Mouse (Mus musculus) cerebellum, postnatal 10 days (tissue): ENCODE measurements around the gene Olfr761.
"Not testable (repeated sequence)": the region's sequence is repeated elsewhere in the genome, so short reads cannot be mapped to it uniquely, and the experiment has no call there.

Experiments used
- DNase-seq, 2 experiments: peaks; one replicate each; pipeline ENCODE4 v3.0.0; 2021; ENCODE audit warnings: mixed read lengths in 2 of 2

Gene Olfr761

DNA sequence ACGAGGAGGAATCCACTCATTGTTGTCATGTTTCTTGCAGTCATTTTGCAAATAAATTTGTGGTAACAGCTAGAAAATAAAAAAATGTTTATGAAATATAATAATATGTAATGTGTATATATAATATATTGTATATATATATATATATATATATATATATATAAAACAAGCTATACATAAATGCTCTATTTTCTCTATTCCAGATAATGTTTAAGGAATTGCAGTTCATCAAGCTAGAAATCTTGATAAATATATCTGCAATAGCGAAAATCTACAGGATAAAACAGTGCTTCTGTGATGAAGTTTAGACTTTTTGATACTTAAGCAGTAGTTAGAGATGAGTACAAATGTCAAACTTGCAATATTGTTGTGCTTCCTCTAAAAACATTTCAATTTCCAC, at the start of gene Olfr761:
Gene Olfr761 (minus strand): TSS at position 101 of the 400 bp plus-strand sequence.
- DNase-seq = no peak

DNA sequence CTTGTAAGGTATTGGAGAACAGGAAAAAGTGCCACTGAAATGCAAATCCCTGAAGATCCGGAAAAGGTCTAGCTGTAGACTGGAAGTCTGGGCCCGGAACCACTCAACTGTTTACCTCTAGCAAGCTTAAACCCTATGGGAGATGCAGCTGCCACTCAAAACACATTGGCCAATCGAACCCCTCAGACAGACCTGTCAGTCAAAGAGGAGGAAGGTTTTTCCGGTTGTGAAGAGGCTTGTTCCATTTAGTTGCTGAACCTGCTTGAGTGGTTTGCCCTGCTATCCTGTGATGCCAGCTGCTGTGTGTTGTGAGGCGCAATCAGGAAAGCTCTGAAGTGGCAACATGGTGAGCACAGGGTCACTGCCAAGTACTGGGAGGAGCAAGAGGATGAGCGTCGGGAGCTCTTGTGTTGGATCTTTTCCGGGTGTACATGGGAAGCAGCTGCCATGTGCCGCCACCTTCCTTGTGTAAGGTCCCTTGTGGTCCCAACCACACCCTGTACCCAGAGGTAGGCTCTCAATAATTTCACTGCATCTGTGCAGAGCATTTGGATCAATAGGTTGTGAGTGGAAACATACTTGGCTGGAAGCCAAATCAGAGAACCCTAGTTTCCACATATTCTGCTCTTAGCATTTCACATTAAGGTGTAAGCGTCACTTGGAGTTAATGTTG, 42.9 kb upstream of the Olfr761 start:
- peak in 1 of 2 experiments; percentile 0 for DNase-seq

DNA sequence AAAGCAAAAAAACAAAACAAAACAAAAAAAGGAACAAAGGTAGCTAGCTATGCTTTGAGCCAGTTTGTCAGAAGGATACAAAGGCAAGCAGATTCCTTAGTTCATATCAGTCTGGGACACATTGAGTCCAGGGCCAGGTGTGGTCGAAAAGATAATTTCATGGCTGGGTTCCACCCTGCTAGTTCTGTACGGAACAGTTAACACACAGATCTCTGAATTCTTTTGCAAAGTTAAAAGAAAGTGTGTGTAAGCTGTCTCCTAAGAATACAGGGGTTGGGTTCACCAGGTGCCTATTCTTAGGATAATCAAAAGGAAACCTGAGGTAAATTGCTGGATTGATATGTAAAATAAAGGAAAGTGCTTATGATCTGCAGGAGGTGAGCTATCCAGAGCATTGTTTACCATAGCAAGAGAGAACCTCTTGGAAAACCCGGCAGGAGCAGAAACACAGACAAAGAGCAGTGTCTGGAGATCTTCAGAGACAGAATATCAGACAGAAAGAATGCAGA, 37.6 kb upstream of the Olfr761 start:
- DNase-seq = no peak

DNA sequence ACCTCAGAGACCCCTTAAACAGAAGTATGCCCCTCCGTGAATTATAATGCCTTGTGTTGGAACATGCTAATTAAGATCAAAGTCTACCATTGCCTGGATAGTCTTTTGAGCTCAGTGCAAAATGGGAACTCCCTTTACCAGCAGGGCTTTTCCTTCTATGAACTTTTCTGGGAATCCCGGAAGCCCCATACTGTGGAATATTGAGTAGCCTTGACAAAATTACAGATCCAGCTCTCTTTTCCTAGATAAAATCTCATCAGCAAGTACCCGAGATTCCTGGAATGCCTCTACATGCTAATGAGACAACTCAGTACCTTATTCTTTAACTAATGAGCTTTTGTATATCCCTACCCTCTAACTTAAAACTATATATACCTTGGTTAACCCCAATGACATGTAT, 20.7 kb upstream of the Olfr761 start:
- DNase-seq = no peak

DNA sequence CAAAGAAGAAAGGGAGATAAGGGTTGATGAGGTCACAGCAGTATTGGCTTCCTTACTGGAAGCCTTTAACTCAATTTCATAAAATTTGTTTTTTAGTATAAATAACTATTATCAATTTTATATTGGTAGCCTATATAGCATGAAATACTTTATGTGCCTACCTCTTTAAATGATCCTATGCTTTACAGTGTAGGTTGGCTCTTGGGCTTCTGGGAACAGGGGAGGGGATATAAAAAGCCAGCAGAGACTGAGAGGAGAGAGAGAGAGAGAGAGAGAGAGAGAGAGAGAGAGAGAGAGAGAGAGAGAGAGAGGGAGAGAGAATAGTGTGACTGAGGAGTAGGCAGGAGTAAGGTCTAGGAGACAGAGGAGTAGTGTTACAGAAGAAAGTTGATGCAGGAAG, 32.6 kb downstream of the Olfr761 start, which contains the start of gene Olfr128:
Gene Olfr128 (plus strand): TSS at position 301 of the 400 bp plus-strand sequence.
- no peak for DNase-seq

DNA sequence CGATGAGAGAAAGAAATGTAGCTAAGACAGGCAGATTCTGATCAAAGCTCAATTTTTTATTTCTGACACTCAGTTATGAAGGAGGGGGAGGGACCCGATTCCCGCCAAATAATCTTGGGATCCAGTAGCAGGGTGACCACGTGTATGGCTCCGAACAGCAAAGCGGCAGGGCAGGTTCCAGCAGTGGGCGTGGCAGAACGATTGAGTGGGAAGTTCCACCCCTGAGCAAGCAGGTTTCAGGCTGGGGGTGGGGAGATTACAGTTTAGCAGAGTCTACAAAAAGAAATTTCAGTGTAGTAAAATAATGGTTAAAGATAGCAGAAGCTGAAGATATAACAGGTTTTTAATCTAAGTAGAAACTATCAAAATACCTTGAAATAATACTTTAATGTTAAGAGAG, 46.1 kb downstream of the Olfr761 start:
- not testable (repeated sequence) for DNase-seq
